Mouse (Mus musculus): ENCODE data around the gene Olfr30. TPM values are rescaled to one million over a fixed set of nuclear protein-coding genes. Genes with fewer than 3 reads are reported as not detected.
"Not testable (repeated sequence)": the region's sequence is repeated elsewhere in the genome, so short reads cannot be mapped to it uniquely, and the experiment has no call there.

The Olfr30 gene
- polyA plus RNA-seq (2016; fragmentation: Nextera tagmentation; extraction: Ambion mirVana) = not detected in 2 replicates

GRCm38 (mm10) chr11:58462170-58462569, at the start of gene Olfr30:
Olfr30 (minus strand) TSS chr11:58462270.
- no peaks in the 10 kb centered on the region for H3K9me3 ChIP-seq (replicated peaks)
- H3K27ac ChIP-seq = no peak within 1 kb of the TSS

GRCm38 (mm10) chr11:58509058-58509457, 47.0 kb upstream of the Olfr30 start:
- not testable (repeated sequence) for H3K4me2 ChIP-seq (replicated peaks); H3K27me3 ChIP-seq; H3K9me3 ChIP-seq (replicated peaks); ATAC-seq (ENCODE audit: low FRiP score); H3K27ac ChIP-seq; H3K4me3 ChIP-seq; H3K4me1 ChIP-seq; H3K9ac ChIP-seq; H3K36me3 ChIP-seq
- 86% methylated on average over 19 of the region's 19 CpGs for WGBS

More at GRCm38 (mm10) chr11:58462170-58462569, at the start of gene Olfr30:
- no peak for ATAC-seq (ENCODE audit: low FRiP score)
- no peaks in the 10 kb centered on the region for H3K36me3 ChIP-seq
- H3K4me3 ChIP-seq = no peak within 1 kb of the TSS
- H3K4me2 ChIP-seq (replicated peaks) = no peak within 1 kb of the TSS
- H3K27me3 ChIP-seq = no peaks in the 10 kb centered on the region
- no peaks in the 10 kb centered on the region for H3K4me1 ChIP-seq
- H3K9ac ChIP-seq = no peak within 1 kb of the TSS

- not testable (repeated sequence) for H3K4me1 ChIP-seq; H3K36me3 ChIP-seq; H3K4me2 ChIP-seq (replicated peaks); H3K27ac ChIP-seq; H3K27me3 ChIP-seq; H3K4me3 ChIP-seq; H3K9me3 ChIP-seq (replicated peaks); H3K9ac ChIP-seq; ATAC-seq (ENCODE audit: low FRiP score)
Measured at GRCm38 (mm10) chr11:58502472-58502871, 40.4 kb upstream of the Olfr30 start, which contains the start of gene Olfr331. Olfr331 (minus strand) TSS chr11:58502572.

DNA sequence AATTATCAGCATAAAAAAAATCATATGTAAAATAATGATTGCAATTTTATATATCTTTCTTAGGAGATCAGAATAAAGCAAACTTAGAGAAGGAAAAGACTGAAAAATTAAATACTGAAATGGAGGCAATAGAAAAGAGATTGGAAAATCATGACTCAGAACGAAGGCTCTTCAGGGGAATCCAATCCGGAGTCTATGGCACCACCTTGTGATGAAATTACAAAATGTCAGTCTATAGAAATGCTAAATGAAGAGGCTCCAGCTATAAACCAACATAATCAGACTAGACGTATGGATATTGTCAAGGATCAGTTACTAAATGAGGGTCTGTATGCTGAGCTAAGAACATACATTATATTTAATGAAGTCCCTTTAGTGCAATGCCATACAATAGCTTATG, 37.2 kb upstream of the Olfr30 start:
- no peak overlapping the region for H3K9ac ChIP-seq
- no peak overlapping the region for H3K4me3 ChIP-seq
- H3K27me3 ChIP-seq = no peaks in the 10 kb centered on the region
- no peaks in the 10 kb centered on the region for H3K4me1 ChIP-seq
- H3K27ac ChIP-seq = no peak overlapping the region
- ATAC-seq (ENCODE audit: low FRiP score) = no peak
- WGBS = 63% methylated on average over 3 of the region's 3 CpGs
- H3K9me3 ChIP-seq (replicated peaks) = no peaks in the 10 kb centered on the region
- H3K36me3 ChIP-seq = no peaks in the 10 kb centered on the region
- no peak overlapping the region for H3K4me2 ChIP-seq (replicated peaks)

DNA sequence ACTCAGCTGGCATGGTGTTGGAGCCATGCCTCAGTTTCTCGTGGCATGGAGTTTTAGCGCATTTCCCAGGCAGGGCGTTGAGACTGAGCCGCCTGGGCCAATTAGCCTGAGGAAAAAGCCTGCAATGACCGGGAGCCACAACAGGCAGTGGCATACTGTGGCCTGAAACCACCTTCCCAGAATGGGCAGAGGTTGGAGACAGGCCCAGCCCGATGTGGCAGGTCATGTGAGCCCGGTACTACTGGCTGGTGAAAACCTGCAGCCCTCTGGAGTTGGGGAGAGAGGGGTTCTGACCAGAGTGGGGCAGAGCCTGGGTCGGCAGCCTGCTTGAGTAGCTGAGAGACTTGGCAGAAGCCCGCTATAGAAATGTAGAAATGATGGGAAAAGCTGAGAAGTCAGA, 36.7 kb upstream of the Olfr30 start:
- Histone ChIP-seq H3K9me3 (replicated peaks) (no peaks in the 10 kb centered on the region), H3K4me2 (replicated peaks) (no peak overlapping the region), H3K27ac (no peak overlapping the region), H3K4me1 (no peaks in the 10 kb centered on the region), H3K36me3 (no peaks in the 10 kb centered on the region), H3K4me3 (no peak overlapping the region), H3K9ac (no peak overlapping the region), H3K27me3 (no peaks in the 10 kb centered on the region)
- ATAC-seq (ENCODE audit: low FRiP score) = no peak
- WGBS = 82% methylated on average over 9 of the region's 9 CpGs

DNA sequence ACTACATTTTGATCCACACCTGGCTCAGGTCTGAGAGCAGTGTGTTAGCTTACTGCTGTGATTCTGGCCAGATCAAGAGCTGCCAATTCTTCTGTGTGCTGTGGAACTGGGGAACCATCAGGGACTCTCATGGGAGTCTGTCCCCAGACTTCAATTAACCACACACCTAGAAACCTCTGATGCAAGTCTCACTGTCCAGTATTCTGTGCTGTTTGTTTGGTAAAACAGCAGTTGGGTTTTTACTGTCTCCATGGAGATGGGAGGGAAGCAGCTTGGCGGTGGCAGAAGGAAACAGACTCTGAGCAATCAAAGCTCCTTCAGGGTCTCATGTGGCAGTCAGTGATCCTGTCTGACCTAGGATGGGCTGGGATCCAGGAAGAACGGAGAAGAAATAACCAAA, 30.4 kb upstream of the Olfr30 start, which contains the start of gene Olfr332:
TSS of gene Olfr332 (minus strand) at position 101 of the 400 bp plus-strand sequence.
- Histone ChIP-seq H3K27ac (no peak within 1 kb of the TSS), H3K9me3 (replicated peaks) (no peaks in the 10 kb centered on the region), H3K36me3 (no peaks in the 10 kb centered on the region), H3K4me1 (no peaks in the 10 kb centered on the region), H3K27me3 (no peaks in the 10 kb centered on the region), H3K9ac (no peak within 1 kb of the TSS), H3K4me2 (replicated peaks) (no peak within 1 kb of the TSS), H3K4me3 (no peak within 1 kb of the TSS)
- 89% methylated on average over 2 of the region's 2 CpGs for WGBS
- no peak for ATAC-seq (ENCODE audit: low FRiP score)

DNA sequence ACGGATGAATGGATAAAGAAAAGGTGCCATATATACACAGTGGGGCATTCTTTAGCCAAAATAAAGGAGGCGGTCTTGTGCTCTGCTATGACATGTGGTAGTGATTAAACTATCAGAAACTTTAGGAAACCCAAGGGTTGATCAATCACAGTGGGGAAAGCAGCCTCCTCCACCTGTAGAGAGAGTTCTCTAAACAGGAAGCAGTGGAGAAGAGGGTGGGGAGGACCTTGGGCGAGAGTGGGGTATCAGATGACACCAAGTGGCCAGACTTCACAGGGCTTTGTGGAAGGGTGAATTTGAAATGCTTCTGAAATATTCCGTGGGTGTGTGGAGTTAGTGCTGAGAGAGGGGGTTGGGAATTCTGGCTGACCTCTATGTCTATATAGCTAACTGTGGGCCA, 8.5 kb downstream of the Olfr30 start:
- H3K9ac ChIP-seq = no peak overlapping the region
- H3K36me3 ChIP-seq = no peaks in the 10 kb centered on the region
- H3K4me2 ChIP-seq (replicated peaks) = no peak overlapping the region
- ATAC-seq (ENCODE audit: low FRiP score) = no peak
- H3K27ac ChIP-seq = peak overlapping the region; percentile 35; the same call in 1 of the 2 replicates
- no peaks in the 10 kb centered on the region for H3K27me3 ChIP-seq
- H3K4me3 ChIP-seq = no peak overlapping the region
- whole genome bisulfite sequencing = 50% methylated on average over 4 of the region's 4 CpGs
- H3K4me1 ChIP-seq = no peaks in the 10 kb centered on the region
- H3K9me3 ChIP-seq (replicated peaks) = 0 out of 2 replicates have a peak, but pooled peaks cover 3% of the 10 kb centered on the region

- Histone ChIP-seq H3K4me3 (no peak within 1 kb of the TSS), H3K4me2 (replicated peaks) (no peak within 1 kb of the TSS), H3K9me3 (replicated peaks) (0 out of 2 replicates have a peak, but pooled peaks cover 6% of the 10 kb centered on the region), H3K4me1 (no peaks in the 10 kb centered on the region), H3K36me3 (no peaks in the 10 kb centered on the region), H3K27ac (no peak within 1 kb of the TSS), H3K9ac (no peak within 1 kb of the TSS), H3K27me3 (no peaks in the 10 kb centered on the region)
- 96% methylated on average over 9 of the region's 9 CpGs for WGBS
- no peak for ATAC-seq (ENCODE audit: low FRiP score)
Measured at GRCm38 (mm10) chr11:58452759-58453158, 9.3 kb downstream of the Olfr30 start, which contains the start of gene Lypd9. Lypd9 (minus strand) TSS chr11:58452923.

DNA sequence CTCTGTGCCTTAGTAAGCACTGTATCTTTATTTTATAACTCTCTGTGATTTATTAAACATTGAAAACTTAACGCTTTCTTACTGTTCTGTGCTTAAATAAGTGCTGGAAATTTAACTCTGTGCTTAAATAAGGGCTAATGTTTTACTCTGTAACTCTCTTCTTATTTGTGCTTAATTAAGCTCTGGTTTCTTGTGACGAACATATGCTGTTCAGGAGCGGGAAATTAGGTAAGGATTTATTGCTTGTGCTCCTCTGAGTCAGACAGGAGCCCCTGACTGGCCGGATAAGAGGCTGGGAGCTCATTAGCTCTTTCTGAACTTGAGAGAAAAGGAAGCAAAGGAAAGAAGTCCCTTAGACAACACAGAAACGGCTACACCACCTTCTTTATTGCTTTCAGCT, 24.2 kb downstream of the Olfr30 start:
- Histone ChIP-seq H3K9ac (no peak overlapping the region), H3K27ac (no peak overlapping the region), H3K27me3 (no peaks in the 10 kb centered on the region), H3K4me3 (no peak overlapping the region), H3K4me1 (no peaks in the 10 kb centered on the region), H3K36me3 (no peaks in the 10 kb centered on the region), H3K9me3 (replicated peaks) (no peaks in the 10 kb centered on the region), H3K4me2 (replicated peaks) (no peak overlapping the region)
- ATAC-seq (ENCODE audit: low FRiP score) = no peak
- WGBS = 65% methylated on average over 5 of the region's 5 CpGs

GRCm38 (mm10) chr11:58432259-58432658, 29.8 kb downstream of the Olfr30 start, which contains the start of gene Gm12253:
Gm12253 (plus strand) TSS chr11:58432559.
- no peaks in the 10 kb centered on the region for H3K36me3 ChIP-seq
- no peaks in the 10 kb centered on the region for H3K9me3 ChIP-seq (replicated peaks)

DNA sequence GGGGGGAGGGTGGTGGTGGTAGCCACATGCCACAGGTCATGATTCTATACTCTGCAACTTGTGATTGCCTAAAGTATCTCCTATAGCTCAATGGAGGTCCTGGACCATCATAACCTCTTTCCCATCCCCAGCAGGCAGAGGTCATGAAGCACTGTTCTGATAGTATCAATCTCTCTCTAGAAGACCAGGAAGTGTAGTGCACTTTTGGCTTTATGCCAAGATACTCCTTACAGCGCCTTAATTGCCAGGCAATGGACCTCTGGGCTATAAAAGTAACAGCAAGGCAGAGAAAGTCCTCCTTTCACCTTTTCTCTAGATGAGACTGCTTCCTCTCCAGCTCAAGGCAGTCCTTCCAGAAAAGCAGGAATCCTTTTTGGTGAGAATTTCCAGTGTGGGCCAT, 41.3 kb downstream of the Olfr30 start, which contains the start of gene 1810065E05Rik:
TSS of gene 1810065E05Rik (plus strand) at position 297 of the 400 bp plus-strand sequence.
- WGBS = 82% methylated on average over 1 of the region's 1 CpGs
- Histone ChIP-seq H3K27me3 (no peaks in the 10 kb centered on the region), H3K9ac (no peak within 1 kb of the TSS), H3K27ac (no peak within 1 kb of the TSS), H3K4me2 (replicated peaks) (no peak within 1 kb of the TSS), H3K4me1 (no peaks in the 10 kb centered on the region), H3K36me3 (no peaks in the 10 kb centered on the region), H3K9me3 (replicated peaks) (no peaks in the 10 kb centered on the region), H3K4me3 (no peak within 1 kb of the TSS)
- ATAC-seq (ENCODE audit: low FRiP score) = no peak

More at GRCm38 (mm10) chr11:58432259-58432658, 29.8 kb downstream of the Olfr30 start, which contains the start of gene Gm12253:
- no peak for ATAC-seq (ENCODE audit: low FRiP score)
- no peak within 1 kb of the TSS for H3K4me3 ChIP-seq
- no peaks in the 10 kb centered on the region for H3K27me3 ChIP-seq
- H3K27ac ChIP-seq = no peak within 1 kb of the TSS
- no peak within 1 kb of the TSS for H3K4me2 ChIP-seq (replicated peaks)
- no peak within 1 kb of the TSS for H3K9ac ChIP-seq
- 80% methylated on average over 3 of the region's 3 CpGs for WGBS
- H3K4me1 ChIP-seq = no peaks in the 10 kb centered on the region

GRCm38 (mm10) chr11:58418336-58418735, 43.7 kb downstream of the Olfr30 start:
- no peak for ATAC-seq (ENCODE audit: low FRiP score)
- H3K9me3 ChIP-seq (replicated peaks) = no peaks in the 10 kb centered on the region

GRCm38 (mm10) chr11:58408066-58408465, 54.0 kb downstream of the Olfr30 start:
- H3K27me3 ChIP-seq = peaks cover 3% of the 10 kb centered on the region; the same call in 1 of the 2 replicates
- no peaks in the 10 kb centered on the region for H3K36me3 ChIP-seq
- no peak overlapping the region for H3K4me2 ChIP-seq (replicated peaks)
- no peak for ATAC-seq (ENCODE audit: low FRiP score)
- no peak overlapping the region for H3K4me3 ChIP-seq
- H3K9ac ChIP-seq = no peak overlapping the region
- no peaks in the 10 kb centered on the region for H3K4me1 ChIP-seq
- no peaks in the 10 kb centered on the region for H3K9me3 ChIP-seq (replicated peaks)
- H3K27ac ChIP-seq = no peak overlapping the region
- 80% methylated on average over 3 of the region's 3 CpGs for WGBS

More at GRCm38 (mm10) chr11:58418336-58418735, 43.7 kb downstream of the Olfr30 start:
- Histone ChIP-seq H3K4me2 (replicated peaks) (no peak overlapping the region), H3K27ac (no peak overlapping the region), H3K36me3 (no peaks in the 10 kb centered on the region), H3K9ac (no peak overlapping the region), H3K4me3 (no peak overlapping the region), H3K27me3 (no peaks in the 10 kb centered on the region), H3K4me1 (no peaks in the 10 kb centered on the region)
- 84% methylated on average over 3 of the region's 3 CpGs for WGBS

Measured in hindbrain, embryonic 12.5 days (tissue).